Mouse (Mus musculus): Measurements from ENCODE around the gene Sec14l1.

The Sec14l1 gene

DNA sequence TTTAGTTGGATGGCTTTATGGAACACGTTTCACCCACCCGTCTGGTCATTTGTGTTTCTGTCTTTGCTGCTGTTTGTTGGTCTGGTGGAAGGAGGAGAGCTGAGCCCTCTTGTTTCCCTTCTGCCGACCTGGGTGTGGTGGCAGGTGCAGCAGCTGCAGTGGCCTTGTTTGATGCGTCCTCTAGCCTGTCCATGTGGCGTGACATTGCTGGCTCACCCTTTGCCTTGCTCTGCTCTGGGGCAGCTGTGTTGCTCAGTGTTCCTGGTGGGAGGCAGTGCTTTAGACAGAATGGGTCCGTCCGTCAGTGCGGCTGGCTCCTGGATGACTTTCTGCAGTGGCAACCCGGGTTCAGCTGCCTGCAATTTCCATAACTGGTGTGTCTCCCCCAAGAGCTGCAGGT lies 38.6 kb downstream of the Sec14l1 start:
- no peak for ATAC-seq (ENCODE audit: low TSS enrichment)

DNA sequence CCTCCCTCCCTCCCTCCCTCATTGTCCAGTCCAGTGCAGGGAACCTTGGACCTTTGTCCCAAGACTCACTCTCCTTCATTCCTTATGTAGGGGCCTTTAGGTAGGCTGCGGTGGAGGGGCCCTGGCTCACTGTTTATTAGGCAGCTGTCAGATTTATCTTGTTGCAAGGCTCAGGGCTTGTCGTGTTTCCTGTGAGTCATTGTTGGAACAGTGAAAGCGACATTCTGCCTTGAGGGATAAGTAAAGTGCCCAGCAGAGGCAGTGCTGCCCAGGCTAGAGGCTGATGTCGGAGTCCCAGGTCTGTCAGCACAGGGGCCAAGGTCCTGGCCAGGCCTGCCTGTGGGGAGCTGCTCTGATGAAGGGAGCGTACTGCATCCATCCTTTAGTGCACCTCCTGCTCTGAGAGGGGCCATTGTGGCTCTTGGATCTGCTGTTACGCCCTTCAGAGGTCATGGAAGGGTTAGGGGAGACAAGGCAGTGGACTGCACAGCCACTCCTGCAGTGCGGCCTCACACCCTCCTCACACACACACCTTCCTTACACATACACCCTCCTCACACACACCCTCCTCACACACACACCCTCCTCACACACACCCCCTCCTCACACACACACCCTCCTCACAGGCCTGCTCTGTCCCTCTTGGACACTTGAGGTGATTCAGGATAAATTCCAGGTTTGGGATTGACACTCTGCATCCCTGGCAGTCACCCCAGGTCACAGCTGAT lies 39.3 kb downstream of the Sec14l1 start:
- no peak for ATAC-seq (ENCODE audit: low TSS enrichment)

DNA sequence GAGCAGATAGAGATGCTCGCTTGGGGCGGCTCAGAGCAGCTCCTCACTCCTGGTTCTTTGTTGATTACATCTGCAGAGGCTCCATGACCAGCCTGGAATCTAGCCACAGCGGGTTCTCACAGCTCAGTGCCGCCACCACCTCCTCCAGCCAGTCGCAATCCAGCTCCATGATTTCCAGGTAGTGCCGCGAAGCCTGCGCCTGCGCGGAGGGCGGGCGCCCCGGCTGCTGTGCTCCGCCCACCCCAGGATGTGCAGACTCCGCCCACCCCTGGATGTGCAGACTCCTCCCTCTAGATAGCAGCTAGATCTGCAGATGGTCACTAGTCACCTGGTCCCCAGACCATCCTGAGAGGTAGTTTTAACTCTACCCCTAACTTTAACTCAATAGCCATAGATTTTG lies 41.8 kb downstream of the Sec14l1 start:
- peak; percentile 19; the same call in 1 of the 2 replicates for ATAC-seq (ENCODE audit: low TSS enrichment)

DNA sequence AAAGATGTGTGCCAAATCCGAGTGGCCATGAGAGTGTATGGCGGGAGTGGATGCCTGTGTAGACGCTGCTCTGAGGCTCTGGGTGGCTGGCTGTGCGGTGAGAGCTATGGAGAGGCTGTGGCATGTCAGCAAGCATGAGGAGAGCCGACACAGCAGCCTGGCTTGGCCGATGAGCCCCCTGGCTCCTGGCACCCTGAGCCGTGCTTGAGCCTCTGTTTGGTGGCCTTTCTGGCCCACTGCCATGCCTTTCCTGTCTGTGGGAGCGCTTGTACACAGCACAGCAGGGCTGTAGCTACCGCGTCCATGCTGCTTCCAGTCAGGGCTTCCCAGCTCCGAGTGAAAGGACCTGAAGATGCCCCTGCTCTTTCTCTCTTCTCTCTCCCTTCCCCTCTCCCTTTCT lies 43.4 kb downstream of the Sec14l1 start:
- ATAC-seq (ENCODE audit: low TSS enrichment), result 0 out of 2 replicates have a peak, but pooled peaks have one; percentile 20

DNA sequence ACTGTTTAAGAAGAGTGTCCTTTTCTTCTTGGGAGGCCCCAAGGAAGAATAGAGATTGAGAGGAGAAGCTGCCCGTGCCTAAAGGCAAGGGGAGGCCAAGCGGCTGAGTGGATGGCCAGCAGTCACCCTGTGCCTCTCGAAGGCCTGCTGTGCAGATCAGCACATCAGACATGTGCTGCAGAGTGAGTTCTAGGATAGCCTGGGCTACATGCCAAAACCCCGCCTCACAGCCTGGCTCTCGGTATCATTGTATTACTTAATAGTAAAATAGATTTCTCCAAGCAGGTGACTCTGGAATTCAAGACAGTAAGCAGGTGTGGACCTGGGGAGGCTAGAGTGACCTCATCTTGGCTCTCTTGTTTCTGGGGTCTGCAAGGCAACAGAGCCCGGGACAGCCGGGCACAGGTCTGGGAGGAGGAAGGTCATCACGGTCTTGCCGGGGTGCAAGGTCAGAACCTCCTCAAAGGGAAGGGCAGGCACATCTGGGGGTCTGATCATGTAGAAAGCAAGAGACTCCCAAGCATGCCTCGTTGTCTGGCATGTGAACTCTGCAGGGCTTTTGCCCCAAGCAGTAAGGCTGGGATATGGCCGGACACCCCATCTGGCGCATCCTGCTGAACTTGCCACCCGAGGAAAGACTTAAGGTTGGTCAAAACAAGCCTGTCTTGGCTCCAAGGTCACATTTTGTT lies 44.4 kb downstream of the Sec14l1 start:
- no peak for ATAC-seq (ENCODE audit: low TSS enrichment)

DNA sequence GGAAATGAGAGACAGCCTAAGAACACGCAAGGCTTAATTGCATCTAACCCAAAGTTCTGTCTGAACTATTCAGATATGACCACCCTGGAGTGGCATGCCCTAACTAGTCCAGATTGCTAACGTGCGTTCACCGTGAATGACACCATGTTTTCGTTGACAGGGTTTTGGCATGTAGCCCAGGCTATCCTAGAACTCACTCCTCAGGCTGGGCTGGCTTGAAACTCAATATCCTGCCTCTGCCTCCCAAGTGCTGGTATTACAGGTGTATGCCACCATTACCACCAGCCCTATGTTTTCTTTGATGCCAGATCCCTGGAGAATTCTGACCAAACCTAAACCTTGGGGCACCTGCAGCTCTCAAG lies 45.0 kb downstream of the Sec14l1 start:
- no peak for ATAC-seq (ENCODE audit: low TSS enrichment)

DNA sequence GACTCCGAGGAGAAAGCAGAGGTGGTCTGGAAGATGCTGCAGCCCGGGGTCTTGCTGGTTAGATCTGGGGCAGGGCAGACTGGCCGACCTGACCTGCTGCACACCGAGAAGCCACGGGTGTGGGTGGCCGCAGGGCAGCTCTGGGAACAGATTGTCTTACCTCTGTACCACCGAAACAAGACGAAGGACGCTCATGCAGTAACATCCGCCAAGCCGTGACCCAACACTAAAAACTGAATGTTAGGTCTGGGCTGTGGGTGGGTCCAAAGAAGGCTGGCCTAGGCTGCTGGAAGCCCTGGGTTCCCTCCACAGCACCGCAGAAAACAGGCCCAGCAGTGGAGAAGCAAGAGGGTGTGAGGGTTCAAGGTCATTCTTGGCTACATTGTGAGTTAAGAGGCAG lies 45.8 kb downstream of the Sec14l1 start:
- no peak for ATAC-seq (ENCODE audit: low TSS enrichment)

DNA sequence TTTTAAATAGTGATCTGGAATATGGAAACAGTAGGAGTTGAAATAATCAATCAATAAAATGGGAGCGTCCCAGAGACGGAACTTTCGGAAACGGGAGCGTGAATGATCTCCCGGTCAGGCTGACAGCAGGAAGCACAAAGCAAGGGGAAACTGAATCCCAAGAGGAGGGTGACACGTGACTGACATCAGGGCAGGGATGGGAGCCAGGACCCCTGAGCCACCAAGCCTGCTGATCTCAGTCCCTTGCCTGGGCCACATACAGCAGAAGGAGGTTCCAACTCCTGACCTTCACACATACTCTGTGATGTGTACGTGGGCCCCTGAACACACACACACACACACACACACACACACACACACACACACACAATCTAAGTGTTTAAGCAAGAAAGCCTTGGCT lies 46.6 kb downstream of the Sec14l1 start:
- ATAC-seq (ENCODE audit: low TSS enrichment), result no peak

DNA sequence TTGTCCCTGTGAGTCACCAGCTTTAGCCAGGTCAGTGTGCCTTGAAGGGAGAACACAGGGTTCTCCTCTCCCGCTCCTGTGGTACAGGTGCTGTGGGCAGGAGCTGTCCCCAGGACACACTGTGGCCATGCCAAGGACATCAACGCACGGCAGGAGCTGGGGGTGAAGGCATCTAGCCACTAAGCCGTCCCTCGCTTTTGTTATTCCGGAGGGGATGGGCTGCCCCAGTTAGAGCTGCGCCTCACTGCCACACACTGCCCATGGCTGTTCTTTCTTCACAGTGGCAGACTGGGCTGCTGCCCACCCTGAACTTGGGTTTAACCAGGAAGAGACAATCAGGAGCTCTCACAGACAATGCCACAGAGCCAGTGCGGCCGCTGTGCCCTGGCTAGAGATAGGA lies 48.1 kb downstream of the Sec14l1 start:
- no peak for ATAC-seq (ENCODE audit: low TSS enrichment)

DNA sequence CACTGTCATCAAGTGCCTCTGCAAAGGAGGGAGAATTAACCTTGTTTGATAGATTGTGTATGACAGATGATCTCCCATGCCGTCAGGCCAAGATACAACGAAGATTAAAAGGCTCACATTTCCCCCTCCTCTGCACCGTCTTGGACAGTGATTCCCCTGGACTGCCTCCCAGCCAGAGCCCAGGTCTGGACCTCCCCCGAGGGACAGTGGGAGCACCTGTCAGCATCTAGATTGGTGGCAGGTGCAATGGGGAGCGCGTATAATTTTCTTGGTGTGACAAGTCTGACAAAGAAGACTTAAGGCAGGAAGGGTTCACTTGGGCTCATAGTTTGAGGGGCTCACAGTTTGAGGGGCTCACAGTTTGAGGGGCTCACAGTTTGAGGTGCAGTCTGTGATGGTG lies 48.8 kb downstream of the Sec14l1 start:
- no peak for ATAC-seq (ENCODE audit: low TSS enrichment)

DNA sequence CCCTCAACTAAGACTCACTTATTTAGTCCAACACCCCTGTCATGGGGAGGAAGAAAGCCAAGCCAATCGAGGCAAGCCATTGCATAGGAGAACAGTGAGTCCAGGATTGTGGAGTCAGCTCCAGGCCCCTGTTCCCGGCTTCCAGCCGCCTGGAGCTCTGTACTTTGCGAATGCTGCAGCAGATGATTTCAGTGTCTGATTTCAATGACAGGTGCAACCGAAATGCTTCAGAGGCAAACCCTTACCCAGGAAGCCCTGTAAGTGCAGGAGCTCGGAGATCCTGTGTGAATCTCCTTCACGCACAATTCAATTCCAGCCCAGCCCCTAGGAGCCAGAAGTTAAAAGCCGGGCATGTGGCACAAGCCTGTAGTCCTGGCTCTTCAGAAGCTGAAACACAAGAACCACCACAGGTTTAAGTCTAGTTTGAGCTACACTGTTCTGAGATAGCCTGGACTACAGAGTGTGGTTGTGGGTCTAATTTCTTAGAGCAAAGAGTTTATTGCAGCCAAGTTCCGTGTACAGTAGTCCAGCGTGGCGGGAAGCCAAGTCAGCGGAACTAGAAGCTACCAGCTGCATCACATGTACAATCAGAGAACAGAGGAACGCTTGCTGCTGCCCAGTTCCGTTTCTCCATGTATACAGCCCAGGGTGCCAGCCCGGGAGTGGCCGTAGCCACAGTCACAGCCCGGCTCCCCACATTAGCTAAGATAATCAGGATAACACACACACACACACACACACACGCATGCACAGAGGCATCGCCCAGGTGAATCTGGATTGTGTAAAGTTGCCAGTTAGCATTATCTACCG lies 53.5 kb downstream of the Sec14l1 start:
- no peak for ATAC-seq (ENCODE audit: low TSS enrichment)

DNA sequence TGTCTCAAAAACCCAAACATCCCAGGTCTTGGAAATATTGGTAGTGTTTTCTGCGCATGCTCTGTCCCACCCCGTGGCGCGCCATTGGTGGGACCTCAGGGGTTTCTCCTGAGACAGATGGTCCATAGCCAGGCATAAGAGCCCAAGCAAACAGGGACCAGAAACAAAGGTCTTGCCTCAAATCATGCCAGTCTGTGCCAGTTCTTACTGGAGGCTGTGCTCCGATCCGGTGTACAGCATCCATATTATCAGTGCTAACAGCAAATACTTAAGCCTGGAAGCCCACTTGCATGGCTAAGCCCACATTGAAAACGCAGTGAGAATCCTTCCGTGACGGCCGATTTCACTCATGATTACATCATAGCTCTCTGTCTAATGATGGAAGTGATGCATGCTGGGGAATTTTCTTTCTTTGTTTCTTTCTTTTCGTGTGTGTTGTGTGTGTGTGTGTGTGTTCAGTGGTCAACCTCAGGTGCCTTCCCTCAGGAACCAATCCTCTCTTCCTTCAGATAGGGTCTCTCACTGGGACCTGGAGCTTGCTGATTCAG lies 54.2 kb downstream of the Sec14l1 start:
- ATAC-seq (ENCODE audit: low TSS enrichment), result no peak

DNA sequence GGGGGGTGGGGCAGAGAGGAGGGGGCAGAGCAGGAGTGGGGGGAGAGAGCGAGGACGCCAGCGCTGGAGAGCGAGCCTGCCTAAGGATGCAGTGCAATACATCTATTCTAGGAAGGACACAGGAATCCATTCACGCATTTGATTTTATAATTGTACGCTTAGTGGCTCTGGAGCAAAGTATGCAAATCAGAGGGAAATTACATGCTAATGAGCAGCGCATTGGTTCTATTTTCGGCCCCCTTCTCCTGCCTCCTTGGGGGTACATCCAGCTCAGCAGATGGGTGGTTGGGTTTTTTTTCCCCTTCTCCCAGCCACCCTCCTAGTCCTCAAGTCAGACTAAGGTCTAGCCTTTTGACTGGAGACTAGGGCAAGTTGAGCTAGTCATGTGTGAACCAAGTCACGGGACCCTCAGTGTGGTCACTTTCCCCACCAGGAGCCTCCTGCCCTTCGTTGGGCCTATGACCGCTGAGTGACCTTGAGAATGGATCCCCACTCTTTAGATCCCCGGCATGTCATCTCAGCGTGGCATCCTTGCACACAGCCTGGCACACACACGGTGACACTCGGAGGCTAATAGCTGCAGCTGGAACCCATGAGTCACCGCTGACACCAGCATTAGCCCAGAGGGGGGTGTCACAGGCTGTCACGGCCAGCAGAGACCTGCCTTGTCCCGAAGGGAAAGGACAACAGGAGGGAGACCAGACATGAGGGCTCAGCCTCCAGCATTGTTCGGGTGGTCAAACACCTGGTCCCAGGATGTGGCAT lies 55.0 kb downstream of the Sec14l1 start:
- ATAC-seq (ENCODE audit: low TSS enrichment), result peak; percentile 44

DNA sequence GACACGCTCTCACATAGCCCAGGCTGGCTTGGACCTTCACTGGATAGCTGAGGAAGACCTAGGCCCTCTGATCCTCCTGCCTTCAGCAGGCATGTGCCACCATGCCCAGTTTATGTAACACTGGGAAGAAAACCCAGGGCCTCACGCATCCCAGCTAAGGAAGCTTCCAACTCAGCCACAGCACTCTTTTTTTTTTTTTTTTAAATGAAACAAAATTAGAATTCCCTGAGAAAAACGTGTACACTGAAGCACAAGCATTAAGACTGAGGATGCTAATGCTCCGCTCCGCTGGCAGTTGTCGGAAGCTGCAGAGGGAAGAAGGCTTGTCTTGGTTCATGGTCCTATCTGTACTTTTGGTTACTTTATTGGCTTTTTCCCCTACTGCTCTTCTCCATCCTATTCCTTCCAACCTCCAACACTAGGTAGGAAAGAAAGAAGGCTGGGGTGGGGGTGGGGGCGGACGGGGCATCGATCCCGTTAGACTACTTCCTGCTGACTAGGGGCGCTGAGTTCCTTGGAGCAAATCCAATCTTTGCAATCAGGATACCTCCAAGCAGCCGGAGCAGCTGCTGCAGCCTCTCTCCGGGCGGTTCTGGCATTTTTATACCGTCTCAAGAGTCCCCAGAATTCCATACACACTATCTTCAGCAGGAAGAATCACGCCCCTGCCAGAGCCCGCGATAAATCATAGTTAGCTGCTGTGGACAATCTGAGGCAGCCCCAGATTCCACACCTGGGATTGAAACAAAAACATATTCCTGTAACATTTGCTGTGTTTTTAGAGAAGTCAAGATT lies 59.3 kb downstream of the Sec14l1 start:
- peak; percentile 35 for ATAC-seq (ENCODE audit: low TSS enrichment)

DNA sequence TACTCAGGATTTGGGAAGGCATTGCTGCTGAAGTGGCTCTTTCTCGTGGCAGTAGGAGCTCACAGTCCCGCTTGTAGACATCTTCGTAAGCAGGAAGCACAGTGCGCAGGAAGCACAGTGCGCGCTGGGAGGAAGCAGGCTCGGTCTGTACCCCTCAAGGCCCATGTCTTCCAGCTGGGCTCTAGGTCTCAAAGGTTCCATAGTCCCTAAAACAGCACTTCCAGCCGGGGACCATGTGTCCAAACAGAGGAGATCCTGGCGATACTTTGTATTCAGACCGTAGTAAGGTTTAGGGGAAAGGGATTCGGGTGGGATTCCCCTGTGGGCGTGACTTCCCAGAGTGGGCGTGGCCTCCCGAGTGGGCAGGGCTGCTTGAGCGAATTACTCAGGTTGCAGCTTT lies 60.0 kb downstream of the Sec14l1 start:
- peak; percentile 29; the same call in 1 of the 2 replicates for ATAC-seq (ENCODE audit: low TSS enrichment)

DNA sequence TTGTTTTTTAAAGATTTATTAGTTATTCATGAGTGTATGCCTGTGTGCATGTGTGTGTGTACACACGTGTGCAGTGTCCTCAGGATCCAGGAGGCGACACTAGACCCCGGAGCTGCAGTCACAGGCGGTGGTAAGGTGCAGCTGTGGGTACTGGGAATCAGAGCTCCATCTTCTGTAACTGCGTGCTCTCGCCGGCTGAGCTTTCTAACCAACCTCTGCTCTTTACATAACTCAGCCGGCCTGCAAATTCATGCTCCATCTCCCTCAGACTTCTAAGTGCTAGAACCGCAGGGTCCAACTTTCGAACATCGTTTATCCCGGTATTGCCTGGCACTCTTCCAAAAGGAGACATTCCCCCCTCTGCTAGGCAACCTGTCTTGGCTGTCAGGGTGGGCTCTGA lies 60.5 kb downstream of the Sec14l1 start:
- no peak for ATAC-seq (ENCODE audit: low TSS enrichment)

DNA sequence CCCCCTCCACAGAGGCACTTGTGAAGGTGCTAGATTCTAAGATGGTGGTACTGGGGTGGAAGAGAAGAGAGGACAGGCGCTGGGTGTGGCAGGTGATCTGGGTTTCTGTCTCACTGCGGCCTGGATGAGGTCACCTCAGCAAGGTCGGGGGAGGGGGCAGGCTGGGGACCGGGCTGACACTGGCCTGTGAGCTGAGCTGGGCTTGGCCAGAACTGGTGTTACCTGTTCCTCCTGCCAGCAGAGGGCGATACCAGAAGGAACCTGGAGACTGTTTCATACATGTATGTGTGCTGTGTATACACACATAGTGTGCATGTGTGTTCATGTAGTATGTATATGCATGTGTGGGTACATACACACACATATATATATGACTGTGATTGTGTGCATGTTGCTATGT lies 61.3 kb downstream of the Sec14l1 start:
- no peak for ATAC-seq (ENCODE audit: low TSS enrichment)

DNA sequence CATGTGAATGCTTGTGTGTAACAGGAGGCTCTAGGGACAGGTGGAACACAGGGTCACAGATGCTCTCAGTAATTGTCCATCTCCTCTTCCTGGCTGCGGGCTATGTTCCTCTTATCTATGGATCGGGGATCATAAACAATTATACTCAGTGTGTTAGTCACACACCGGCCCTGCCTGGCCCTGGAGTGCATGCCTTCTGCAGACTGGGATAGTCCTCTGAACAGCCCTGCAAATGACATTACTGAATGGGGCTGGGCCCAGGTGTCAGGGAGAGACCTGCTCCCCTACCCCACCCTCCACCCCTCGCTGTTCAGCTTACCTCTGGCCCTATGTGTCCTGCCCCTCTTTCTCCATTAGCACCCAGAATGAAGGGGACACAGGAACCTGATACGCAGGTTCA lies 61.9 kb downstream of the Sec14l1 start:
- ATAC-seq (ENCODE audit: low TSS enrichment), result no peak

DNA sequence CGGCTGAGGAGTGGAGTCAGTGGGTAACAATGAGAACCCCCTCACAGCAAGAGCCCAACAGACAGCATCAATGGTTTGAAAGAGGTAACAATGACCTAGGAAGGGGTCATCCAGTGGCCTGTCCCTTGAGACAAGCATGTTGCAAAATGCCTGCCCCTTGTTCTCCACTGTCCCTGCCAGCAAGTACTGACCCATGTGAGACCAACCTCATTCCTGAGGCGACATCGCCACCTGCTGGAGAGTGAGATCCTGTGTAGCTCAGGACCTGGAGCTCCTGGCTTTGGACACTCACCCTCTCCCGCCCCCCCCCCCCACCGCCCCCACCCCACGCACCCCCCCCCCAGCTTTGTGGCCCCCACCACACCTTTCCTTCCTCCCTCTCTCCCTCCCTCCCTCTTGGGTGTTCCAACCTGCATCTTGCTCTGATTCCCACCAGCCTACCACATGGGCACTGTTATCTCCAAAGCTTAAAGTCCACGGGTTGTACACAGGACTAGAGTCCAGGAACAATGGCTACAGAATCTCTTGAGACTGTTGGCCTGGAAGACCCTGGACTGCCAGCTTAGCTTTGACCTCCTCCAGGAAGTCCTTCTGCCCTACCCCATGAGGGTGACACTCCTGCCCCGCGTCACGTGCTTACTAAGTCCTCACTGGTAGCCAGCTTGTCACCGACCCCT lies 62.5 kb downstream of the Sec14l1 start:
- 0 out of 2 replicates have a peak, but pooled peaks have one; percentile 32 for ATAC-seq (ENCODE audit: low TSS enrichment)

DNA sequence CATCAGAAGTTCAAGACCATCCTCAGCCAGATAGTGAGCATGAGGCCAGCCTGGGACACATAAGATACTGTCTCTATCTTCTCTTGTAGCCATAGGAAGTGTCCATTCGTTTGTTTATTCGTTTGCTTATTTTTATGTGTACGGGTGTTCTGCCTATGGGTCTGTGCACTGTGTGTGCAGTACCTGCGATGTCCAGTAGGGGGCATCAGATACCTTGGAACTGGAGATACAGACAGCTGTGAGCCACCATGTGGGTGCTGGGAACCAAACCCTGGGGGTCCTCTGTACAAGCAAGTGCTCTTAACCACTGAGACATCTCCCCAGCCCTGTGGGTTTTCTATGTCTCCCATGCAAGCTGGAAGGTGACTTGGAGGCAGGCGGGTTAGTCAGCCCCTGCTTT lies 64.9 kb downstream of the Sec14l1 start:
- no peak for ATAC-seq (ENCODE audit: low TSS enrichment)

Measured in frontal cortex, adult (tissue).